Mouse (Mus musculus) olfactory bulb, adult 2 months (tissue): Measurements from ENCODE around the gene Barx1. TPM values are rescaled to one million over a fixed set of nuclear protein-coding genes. Genes with fewer than 3 reads are reported as not detected.

ENCODE experiments used
- H3K27ac ChIP-seq: fragments of 200-500 bp; 2 replicates; pipeline ENCODE4 v1.5.1; 2012; ENCODE audit warnings: low read depth, low read length; ENCODE audit not compliant: insufficient read depth
- H3K4me1 ChIP-seq: fragments of 200-500 bp; 2 replicates; pipeline ENCODE4 v1.6.1; 2012; ENCODE audit warnings: low read length; ENCODE audit not compliant: control insufficient read depth, insufficient read depth
- H3K4me3 ChIP-seq: fragments of 200-500 bp; 2 replicates; pipeline ENCODE4 v1.5.1; 2012; ENCODE audit warnings: mild to moderate bottlenecking, low read depth, low read length, moderate library complexity; ENCODE audit not compliant: insufficient read depth
- CTCF ChIP-seq: fragments of 200-500 bp; IDR thresholded peaks from 2 replicates; pipeline ENCODE4 v1.5.1; 2012; ENCODE audit warnings: low read depth, mild to moderate bottlenecking, low read length, moderate library complexity; ENCODE audit not compliant: insufficient read depth
- POLR2A ChIP-seq: fragments of 200-500 bp; IDR thresholded peaks from 2 replicates; pipeline ENCODE4 v1.6.1; 2012; ENCODE audit warnings: mild to moderate bottlenecking, low read depth, low read length, moderate library complexity; ENCODE audit not compliant: insufficient read depth
- WGBS: fragments of 180-500 bp; shearing (Covaris S2); methylation state at CpG from one replicate; pipeline ENCODE4 v1.1.7; 2018; 5-methylcytosine and 5-hydroxymethylcytosine counted together
- polyA plus RNA-seq: library from polyadenylated mRNA; stranded (reverse); fragments of >200 nt; gene quantifications from 2 replicates; pipeline ENCODE4 v1.2.4, GENCODE M21; 2012; ENCODE audit warnings: low replicate concordance; ENCODE audit not compliant: missing spikeins, insufficient read depth, insufficient read length

The Barx1 gene
- polyA plus RNA-seq, 1 experiment = not detected

- Histone ChIP-seq H3K4me3 (no peak overlapping the region), H3K27ac (no peak overlapping the region), H3K4me1 (no peaks in the 10 kb centered on the region)
- TF ChIP-seq POLR2A (no peak), CTCF (no peak)
- 93% methylated on average over 6 of the region's 6 CpGs for WGBS
These were observed 19.7 kb upstream of the Barx1 start for GRCm38 (mm10) chr13:48643072-48643471.

- no peak overlapping the region for H3K4me3 ChIP-seq
- TF ChIP-seq CTCF (no peak), POLR2A (no peak)
These were observed 18.8 kb upstream of the Barx1 start for GRCm38 (mm10) chr13:48643991-48644390.

GRCm38 (mm10) chr13:48646696-48647095 is 16.1 kb upstream of the Barx1 start:
- WGBS = 89% methylated on average over 4 of the region's 4 CpGs
- H3K27ac ChIP-seq = no peak overlapping the region
- no peaks in the 10 kb centered on the region for H3K4me1 ChIP-seq
- TF ChIP-seq POLR2A (no peak), CTCF (no peak)
- no peak overlapping the region for H3K4me3 ChIP-seq

More at GRCm38 (mm10) chr13:48643991-48644390, 18.8 kb upstream of the Barx1 start:
- Histone ChIP-seq H3K4me1 (no peaks in the 10 kb centered on the region), H3K27ac (no peak overlapping the region)
- WGBS = 83% methylated on average over 3 of the region's 3 CpGs

- Histone ChIP-seq H3K4me1 (no peaks in the 10 kb centered on the region), H3K27ac (no peak overlapping the region), H3K4me3 (no peak overlapping the region)
- TF ChIP-seq POLR2A (no peak), CTCF (no peak)
- WGBS = 0% methylated on average over 1 of the region's 1 CpGs
These were observed 12.2 kb upstream of the Barx1 start for GRCm38 (mm10) chr13:48650615-48651014.

- WGBS = 68% methylated on average over 6 of the region's 6 CpGs
- TF ChIP-seq POLR2A = no peak
- no peak for TF ChIP-seq CTCF
- no peak overlapping the region for H3K4me3 ChIP-seq
- H3K4me1 ChIP-seq = no peaks in the 10 kb centered on the region
- H3K27ac ChIP-seq = no peak overlapping the region
These were observed 11.4 kb upstream of the Barx1 start for GRCm38 (mm10) chr13:48651132-48652065.

GRCm38 (mm10) chr13:48653788-48654770 is 8.7 kb upstream of the Barx1 start:
- Histone ChIP-seq H3K27ac (no peak overlapping the region), H3K4me3 (no peak overlapping the region), H3K4me1 (no peaks in the 10 kb centered on the region)
- TF ChIP-seq CTCF = peak; percentile 37; the same call in 1 of the 2 replicates
- no peak for TF ChIP-seq POLR2A
- 10% methylated on average over 14 of the region's 14 CpGs for WGBS

- under 1% methylated on average over 8 of the region's 8 CpGs for WGBS
- H3K27ac ChIP-seq = no peak overlapping the region
These were observed 7.2 kb upstream of the Barx1 start for GRCm38 (mm10) chr13:48655637-48656036.

GRCm38 (mm10) chr13:48657791-48658190 is 5.0 kb upstream of the Barx1 start:
- Histone ChIP-seq H3K4me3 (no peak overlapping the region), H3K4me1 (no peaks in the 10 kb centered on the region), H3K27ac (no peak overlapping the region)
- 7% methylated on average over 9 of the region's 9 CpGs for WGBS
- TF ChIP-seq CTCF (no peak), POLR2A (no peak)

More at GRCm38 (mm10) chr13:48655637-48656036, 7.2 kb upstream of the Barx1 start:
- Histone ChIP-seq H3K4me3 (no peak overlapping the region), H3K4me1 (no peaks in the 10 kb centered on the region)
- TF ChIP-seq POLR2A (no peak), CTCF (peak; percentile 41; the same call in 1 of the 2 replicates)
